8 mouse cellular contexts compared by ENCODE assay signal in the genomic region with DNA sequence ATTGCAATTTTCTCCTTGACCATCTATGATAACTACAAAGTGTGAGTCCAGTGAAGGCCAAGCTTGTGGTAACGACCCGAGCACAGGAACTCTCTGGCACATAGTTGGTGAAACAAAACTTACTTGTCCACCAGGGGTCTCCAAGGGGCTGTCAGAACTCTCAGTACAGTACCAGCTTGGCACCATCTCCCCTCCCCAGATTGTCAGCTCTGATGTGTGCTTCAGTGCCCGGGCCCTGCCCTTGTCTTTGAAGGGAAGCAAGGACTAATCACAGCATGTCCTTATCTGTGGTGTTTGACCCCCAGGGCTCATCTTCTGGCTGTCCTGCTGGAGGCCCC.
DNase-seq lines count a peak whose midpoint lies in the region; ATAC-seq and TF ChIP-seq lines count a peak whose summit lies in the region.

No protein-coding gene starts in this region.

- TF ChIP-seq EP300 in MEL (IDR thresholded peaks at IDR 0.05; ENCODE audit: low read depth in 1 of 2, low read length in 2 of 2) = no peak
- no peak for TF ChIP-seq EP300 in heart, postnatal 0 days (IDR thresholded peaks at IDR 0.05; ENCODE audit: low read depth)

- H3K27me3 ChIP-seq in intestine, postnatal 0 days (replicated peaks; ENCODE audit: control insufficient read depth, insufficient read depth, low read length) = no peaks in the 10 kb centered on the region
- H3K27me3 ChIP-seq in intestine, embryonic 15.5 days (replicated peaks) = no peaks in the 10 kb centered on the region
- H3K27me3 ChIP-seq in MEL (ENCODE audit: control insufficient read depth in 1 of 2, insufficient read depth in 2 of 2, low read length in 2 of 2) = no peaks in the 10 kb centered on the region
- no peaks in the 10 kb centered on the region for H3K27me3 ChIP-seq in heart, postnatal 0 days (ENCODE audit: control insufficient read depth, insufficient read depth, low read length)
- no peaks in the 10 kb centered on the region; the same call in 1 of the 2 replicates for H3K27me3 ChIP-seq in lung, embryonic 16.5 days (ENCODE audit: control insufficient read depth, insufficient read depth, low read depth, low read length)

- ATAC-seq in intestine, postnatal 0 days = no peak
- no peak for ATAC-seq in intestine, embryonic 15.5 days
- peak; percentile 60; the same call in 1 of the 2 replicates for ATAC-seq in heart, postnatal 0 days (ENCODE audit: insufficient read depth, low read depth)
- peak; percentile 56; the same call in 1 of the 2 replicates for ATAC-seq in lung, embryonic 16.5 days (ENCODE audit: low read depth)

- TF ChIP-seq RAD21 in MEL (IDR thresholded peaks at IDR 0.05; ENCODE audit: low read depth, low read length) = no peak

- H3K79me2 ChIP-seq in MEL (ENCODE audit: control insufficient read depth, insufficient read depth, low read length, poor library complexity) = no peaks in the 10 kb centered on the region

- H3K27ac ChIP-seq in intestine, postnatal 0 days (ENCODE audit: low read depth, low read length) = no peak overlapping the region
- H3K27ac ChIP-seq in intestine, embryonic 15.5 days = no peak overlapping the region
- no peak overlapping the region for H3K27ac ChIP-seq in MEL (ENCODE audit: control insufficient read depth, low read depth, low read length)
- H3K27ac ChIP-seq in heart, postnatal 0 days (ENCODE audit: low read depth) = no peak overlapping the region
- H3K27ac ChIP-seq in lung, embryonic 16.5 days (ENCODE audit: low read length) = no peak overlapping the region

- H3K36me3 ChIP-seq in intestine, postnatal 0 days (ENCODE audit: control insufficient read depth, insufficient read depth) = no peaks in the 10 kb centered on the region
- H3K36me3 ChIP-seq in intestine, embryonic 15.5 days = no peaks in the 10 kb centered on the region
- no peaks in the 10 kb centered on the region for H3K36me3 ChIP-seq in MEL (ENCODE audit: control insufficient read depth in 1 of 2, insufficient read depth in 2 of 2, low read length in 2 of 2)
- no peaks in the 10 kb centered on the region for H3K36me3 ChIP-seq in heart, postnatal 0 days (replicated peaks; ENCODE audit: control insufficient read depth, insufficient read depth, low read length)
- no peaks in the 10 kb centered on the region for H3K36me3 ChIP-seq in lung, embryonic 16.5 days (ENCODE audit: control insufficient read depth, insufficient read depth, low read length)

- H3K4me2 ChIP-seq in intestine, postnatal 0 days (replicated peaks; ENCODE audit: low read depth) = no peak overlapping the region
- no peak overlapping the region for H3K4me2 ChIP-seq in intestine, embryonic 15.5 days (replicated peaks)
- H3K4me2 ChIP-seq in heart, postnatal 0 days (ENCODE audit: low read depth, low read length) = no peak overlapping the region
- H3K4me2 ChIP-seq in lung, embryonic 16.5 days (ENCODE audit: low read depth, low read length) = no peak overlapping the region

- no peaks in the 10 kb centered on the region for H3K4me1 ChIP-seq in intestine, postnatal 0 days (replicated peaks; ENCODE audit: control insufficient read depth, insufficient read depth, low read length)
- no peaks in the 10 kb centered on the region for H3K4me1 ChIP-seq in intestine, embryonic 15.5 days (replicated peaks)
- H3K4me1 ChIP-seq in MEL (ENCODE audit: control insufficient read depth in 1 of 2, insufficient read depth in 2 of 2, low read length in 2 of 2) = no peaks in the 10 kb centered on the region
- H3K4me1 ChIP-seq in heart, postnatal 0 days (ENCODE audit: control insufficient read depth, insufficient read depth) = no peaks in the 10 kb centered on the region
- 0 out of 2 replicates have a peak, but pooled peaks cover 3% of the 10 kb centered on the region for H3K4me1 ChIP-seq in lung, embryonic 16.5 days (replicated peaks; ENCODE audit: control insufficient read depth, insufficient read depth, low read length)

- no peak overlapping the region for H3K9ac ChIP-seq in intestine, postnatal 0 days (ENCODE audit: low read depth, low read length)
- no peak overlapping the region for H3K9ac ChIP-seq in intestine, embryonic 15.5 days
- no peak overlapping the region for H3K9ac ChIP-seq in MEL (ENCODE audit: control insufficient read depth, low read depth, low read length, poor library complexity, severe bottlenecking)
- no peak overlapping the region for H3K9ac ChIP-seq in heart, postnatal 0 days (replicated peaks; ENCODE audit: low read depth, low read length)
- H3K9ac ChIP-seq in lung, embryonic 16.5 days (ENCODE audit: low read length) = no peak overlapping the region

- WGBS in intestine, postnatal 0 days = 45% methylated on average over 3 of the region's 3 CpGs
- 45% methylated on average over 3 of the region's 3 CpGs for WGBS in intestine, embryonic 15.5 days
- WGBS in heart, postnatal 0 days = 25% methylated on average over 3 of the region's 3 CpGs
- WGBS in lung, embryonic 16.5 days = 19% methylated on average over 3 of the region's 3 CpGs

- peak; percentile 62 for TF ChIP-seq CTCF in intestine, postnatal 0 days (IDR thresholded peaks at IDR 0.05; ENCODE audit: low read depth)
- TF ChIP-seq CTCF in MEL (IDR thresholded peaks at IDR 0.05 in 2 of 3, conservative IDR thresholded peaks at IDR 0.05 in 1 of 3; ENCODE audit: control insufficient read depth in 1 of 3, insufficient read depth in 1 of 3, low read depth in 2 of 3, low read length in 3 of 3, poor library complexity in 1 of 3, severe bottlenecking in 1 of 3) = no peak
- peak; percentile 49 for TF ChIP-seq CTCF in heart, postnatal 0 days (IDR thresholded peaks at IDR 0.05; ENCODE audit: low read depth)

- no peak for DNase-seq in MEL (ENCODE audit: low read depth, low spot score)
- DNase-seq in cerebellum, adult 8-10 months = peak; percentile 18
- DNase-seq in heart, postnatal 0 days (ENCODE audit: low spot score) = peak; percentile 59
- no peak for DNase-seq in testis, postnatal 14 days (ENCODE audit: low spot score)
- no peak for DNase-seq in frontal cortex, postnatal 36 days (ENCODE audit: low spot score in 2 of 2)

- TF ChIP-seq POLR2A in MEL (IDR thresholded peaks at IDR 0.05; ENCODE audit: control insufficient read depth in 1 of 2, insufficient read depth in 1 of 2, low read depth in 1 of 2, low read length in 2 of 2, poor library complexity in 1 of 2) = no peak

- no peaks in the 10 kb centered on the region for H3K9me3 ChIP-seq in intestine, postnatal 0 days (ENCODE audit: control insufficient read depth)
- H3K9me3 ChIP-seq in intestine, embryonic 15.5 days = no peaks in the 10 kb centered on the region
- no peaks in the 10 kb centered on the region for H3K9me3 ChIP-seq in MEL (replicated peaks; ENCODE audit: insufficient read depth, low read length)
- H3K9me3 ChIP-seq in heart, postnatal 0 days (replicated peaks; ENCODE audit: control insufficient read depth, low read length) = no peaks in the 10 kb centered on the region
- H3K9me3 ChIP-seq in lung, embryonic 16.5 days (ENCODE audit: control insufficient read depth, low read length) = no peaks in the 10 kb centered on the region

- H3K4me3 ChIP-seq in intestine, postnatal 0 days (ENCODE audit: low read depth, low read length) = no peak overlapping the region
- no peak overlapping the region for H3K4me3 ChIP-seq in intestine, embryonic 15.5 days (replicated peaks)
- H3K4me3 ChIP-seq in MEL (ENCODE audit: control insufficient read depth in 1 of 2, insufficient read depth in 1 of 2, low read depth in 2 of 2, low read length in 2 of 2) = no peak overlapping the region
- no peak overlapping the region for H3K4me3 ChIP-seq in heart, postnatal 0 days (ENCODE audit: low read depth, low read length)
- H3K4me3 ChIP-seq in lung, embryonic 16.5 days (ENCODE audit: low read length) = no peak overlapping the region

TF ChIP-seq in MEL, 35 proteins besides CTCF, POLR2A, EP300 and RAD21:
- TF ChIP-seq CHD1 (IDR thresholded peaks at IDR 0.05; ENCODE audit: low read depth, low read length) (no peak), SMC3 (IDR thresholded peaks at IDR 0.05; ENCODE audit: low read depth, low read length) (0 out of 2 replicates have a peak, but pooled peaks have one; percentile 6)
TF ChIP-seq in MEL: peak in this region for 1.

Comparison
In these comparisons a context has a peak if more than half of its experiments do, and no peak if none do; other contexts are left out.
1. ATAC-seq: peak in heart, postnatal 0 days (single experiment) and lung, embryonic 16.5 days (single experiment); none in intestine, postnatal 0 days (single experiment) and intestine, embryonic 15.5 days (single experiment).
2. CTCF ChIP-seq: peak in intestine, postnatal 0 days (single experiment) and heart, postnatal 0 days (single experiment); none in MEL (0 of 3).
3. DNase-seq: peak in cerebellum, adult 8-10 months (single experiment) and heart, postnatal 0 days (single experiment); none in MEL (single experiment), testis, postnatal 14 days (single experiment) and frontal cortex, postnatal 36 days (0 of 2).